Mouse (Mus musculus): ENCODE measurements at regions not wholly inside any gene's neighbourhood (a gene's known extent, or its start where the extent isn't known, plus 50 kb on each side); places are given as distances from the start of the nearest gene placed in this dataset.
A peak's percentile ranks its signal among the peaks of the same experiment; 100 is the strongest.

DNA sequence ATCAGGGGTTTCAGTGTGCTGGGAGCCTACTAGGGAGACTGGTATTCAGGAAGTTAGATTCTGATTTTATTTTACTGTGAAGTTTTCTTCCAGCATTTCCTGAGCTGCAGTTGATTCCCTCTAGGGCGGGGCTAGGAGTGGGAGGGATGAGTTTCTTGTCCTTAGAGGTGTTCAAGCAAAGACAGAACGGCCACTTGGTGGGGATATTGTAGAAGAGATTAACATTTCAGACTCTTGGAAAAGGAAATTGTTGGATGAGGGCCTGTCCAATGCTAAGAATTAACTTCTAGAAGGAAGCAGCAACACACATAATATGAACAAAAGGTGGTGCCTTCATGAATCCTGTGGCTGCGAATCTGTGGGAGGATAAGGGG lies 230.1 kb upstream of the Chd6 start:
- H3K9ac ChIP-seq (replicated peaks; ENCODE audit: low read length) = no peak overlapping the region
- no peaks in the 10 kb centered on the region for H3K4me1 ChIP-seq (ENCODE audit: control insufficient read depth, insufficient read depth, low read length)
- H3K27ac ChIP-seq (replicated peaks; ENCODE audit: low read depth, low read length) = no peak overlapping the region; the same call in 1 of the 2 replicates
- no peaks in the 10 kb centered on the region for H3K9me3 ChIP-seq (replicated peaks; ENCODE audit: control insufficient read depth, low read length)
- ATAC-seq (replicated peaks; ENCODE audit: insufficient number of reproducible peaks, low FRiP score, low TSS enrichment, low read depth) = no peak
- no peak overlapping the region for H3K4me3 ChIP-seq (ENCODE audit: low read depth, low read length)
- H3K4me2 ChIP-seq (ENCODE audit: low read depth, low read length) = no peak overlapping the region
- no peaks in the 10 kb centered on the region for H3K36me3 ChIP-seq (replicated peaks; ENCODE audit: control insufficient read depth, insufficient read depth, low read depth, low read length)
- peak; percentile 54 for DNase-seq (ENCODE audit: low spot score)
- H3K27me3 ChIP-seq (ENCODE audit: control insufficient read depth, insufficient read depth, low read length) = no peaks in the 10 kb centered on the region
- 7% methylated on average over 3 of the region's 3 CpGs for WGBS

DNA sequence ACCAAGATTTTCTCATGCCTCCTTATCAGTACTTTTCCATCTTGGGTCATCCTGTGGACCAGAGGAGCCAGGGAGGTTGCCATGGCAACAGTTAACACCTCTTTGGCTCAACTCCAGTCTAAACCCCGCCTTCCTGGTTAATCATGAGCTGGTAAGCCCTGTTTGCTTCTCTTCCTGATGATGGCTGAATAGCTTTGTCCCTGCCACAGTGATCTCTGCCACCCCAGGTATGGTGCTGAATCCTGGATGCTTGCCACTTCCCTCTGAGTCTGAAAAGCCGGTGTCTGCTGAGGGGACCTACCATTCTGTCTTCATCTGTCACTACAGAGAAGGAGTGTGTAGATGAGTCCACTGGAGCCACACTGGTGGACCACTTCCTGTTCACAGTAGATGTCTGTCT lies 223.8 kb upstream of the Chd6 start:
- no peak overlapping the region for H3K9ac ChIP-seq (replicated peaks; ENCODE audit: low read length)
- no peak overlapping the region for H3K4me2 ChIP-seq (ENCODE audit: low read depth, low read length)
- peak; percentile 47 for DNase-seq (ENCODE audit: low spot score)
- no peak overlapping the region for H3K4me3 ChIP-seq (ENCODE audit: low read depth, low read length)
- H3K27ac ChIP-seq (replicated peaks; ENCODE audit: low read depth, low read length) = no peak overlapping the region
- no peaks in the 10 kb centered on the region for H3K9me3 ChIP-seq (replicated peaks; ENCODE audit: control insufficient read depth, low read length)
- ATAC-seq (replicated peaks; ENCODE audit: insufficient number of reproducible peaks, low FRiP score, low TSS enrichment, low read depth) = no peak
- H3K4me1 ChIP-seq (ENCODE audit: control insufficient read depth, insufficient read depth, low read length) = no peaks in the 10 kb centered on the region
- H3K36me3 ChIP-seq (replicated peaks; ENCODE audit: control insufficient read depth, insufficient read depth, low read depth, low read length) = no peaks in the 10 kb centered on the region
- 46% methylated on average over 2 of the region's 2 CpGs for WGBS
- no peaks in the 10 kb centered on the region for H3K27me3 ChIP-seq (ENCODE audit: control insufficient read depth, insufficient read depth, low read length)

DNA sequence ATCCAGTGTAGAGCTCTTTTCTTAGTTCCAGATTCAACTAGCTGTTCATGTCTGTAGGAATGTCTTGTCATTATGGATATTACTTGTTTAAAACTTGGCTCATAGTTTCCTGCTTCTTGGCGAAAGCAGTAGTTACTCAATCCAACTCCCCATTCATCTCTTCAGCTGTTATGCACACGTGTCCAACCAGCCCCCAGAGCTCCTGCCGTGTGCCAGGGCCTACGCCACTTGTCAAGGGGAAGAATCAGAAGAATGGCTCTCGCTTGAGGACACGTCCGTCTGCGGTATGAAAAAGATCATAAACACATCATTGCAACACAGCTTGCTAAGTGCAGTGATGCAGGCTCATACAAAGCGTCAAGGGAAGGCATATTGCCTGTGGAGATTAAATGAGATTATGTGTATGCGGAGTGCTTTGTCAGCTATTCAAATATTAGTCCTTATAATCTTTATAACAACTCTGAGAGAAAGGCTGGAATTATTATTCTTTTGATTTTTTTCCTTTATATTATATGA lies 223.0 kb upstream of the Chd6 start:
- no peak overlapping the region for H3K9ac ChIP-seq (replicated peaks; ENCODE audit: low read length)
- H3K9me3 ChIP-seq (replicated peaks; ENCODE audit: control insufficient read depth, low read length) = no peaks in the 10 kb centered on the region
- DNase-seq (ENCODE audit: low spot score) (no peak), ATAC-seq (replicated peaks; ENCODE audit: insufficient number of reproducible peaks, low FRiP score, low TSS enrichment, low read depth) (no peak)
- H3K27ac ChIP-seq (replicated peaks; ENCODE audit: low read depth, low read length) = no peak overlapping the region
- WGBS = 87% methylated on average over 10 of the region's 10 CpGs
- H3K27me3 ChIP-seq (ENCODE audit: control insufficient read depth, insufficient read depth, low read length) = no peaks in the 10 kb centered on the region
- H3K4me1 ChIP-seq (ENCODE audit: control insufficient read depth, insufficient read depth, low read length) = no peaks in the 10 kb centered on the region
- no peaks in the 10 kb centered on the region for H3K36me3 ChIP-seq (replicated peaks; ENCODE audit: control insufficient read depth, insufficient read depth, low read depth, low read length)
- no peak overlapping the region for H3K4me3 ChIP-seq (ENCODE audit: low read depth, low read length)
- H3K4me2 ChIP-seq (ENCODE audit: low read depth, low read length) = no peak overlapping the region

DNA sequence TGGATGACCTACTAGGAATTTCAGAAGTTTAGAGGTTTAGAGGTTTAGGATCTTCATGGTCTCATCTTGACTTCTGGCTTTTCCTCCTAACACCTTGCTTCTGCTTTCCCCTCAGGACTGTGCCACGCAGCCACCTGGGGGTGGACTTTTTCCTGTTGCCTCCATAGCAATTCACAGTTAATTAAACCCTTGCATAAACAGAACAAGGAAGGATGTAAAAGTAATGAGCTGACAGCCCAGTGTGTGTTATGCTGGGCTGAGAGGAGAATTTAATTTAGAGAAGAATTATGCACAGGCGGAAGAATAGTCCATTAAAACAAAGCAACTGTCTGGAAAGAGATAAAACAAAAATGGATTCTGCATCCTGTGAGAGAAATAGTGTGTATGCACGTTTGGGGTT lies 193.9 kb upstream of the Chd6 start:
- ATAC-seq (replicated peaks; ENCODE audit: insufficient number of reproducible peaks, low FRiP score, low TSS enrichment, low read depth) = no peak
- Histone ChIP-seq H3K9ac (replicated peaks; ENCODE audit: low read length) (no peak overlapping the region), H3K4me3 (ENCODE audit: low read depth, low read length) (no peak overlapping the region), H3K4me1 (ENCODE audit: control insufficient read depth, insufficient read depth, low read length) (no peaks in the 10 kb centered on the region), H3K4me2 (ENCODE audit: low read depth, low read length) (no peak overlapping the region), H3K9me3 (replicated peaks; ENCODE audit: control insufficient read depth, low read length) (no peaks in the 10 kb centered on the region), H3K27ac (replicated peaks; ENCODE audit: low read depth, low read length) (no peak overlapping the region), H3K36me3 (replicated peaks; ENCODE audit: control insufficient read depth, insufficient read depth, low read depth, low read length) (no peaks in the 10 kb centered on the region), H3K27me3 (ENCODE audit: control insufficient read depth, insufficient read depth, low read length) (no peaks in the 10 kb centered on the region)
- DNase-seq (ENCODE audit: low spot score) = no peak
- 77% methylated on average over 3 of the region's 3 CpGs for WGBS

DNA sequence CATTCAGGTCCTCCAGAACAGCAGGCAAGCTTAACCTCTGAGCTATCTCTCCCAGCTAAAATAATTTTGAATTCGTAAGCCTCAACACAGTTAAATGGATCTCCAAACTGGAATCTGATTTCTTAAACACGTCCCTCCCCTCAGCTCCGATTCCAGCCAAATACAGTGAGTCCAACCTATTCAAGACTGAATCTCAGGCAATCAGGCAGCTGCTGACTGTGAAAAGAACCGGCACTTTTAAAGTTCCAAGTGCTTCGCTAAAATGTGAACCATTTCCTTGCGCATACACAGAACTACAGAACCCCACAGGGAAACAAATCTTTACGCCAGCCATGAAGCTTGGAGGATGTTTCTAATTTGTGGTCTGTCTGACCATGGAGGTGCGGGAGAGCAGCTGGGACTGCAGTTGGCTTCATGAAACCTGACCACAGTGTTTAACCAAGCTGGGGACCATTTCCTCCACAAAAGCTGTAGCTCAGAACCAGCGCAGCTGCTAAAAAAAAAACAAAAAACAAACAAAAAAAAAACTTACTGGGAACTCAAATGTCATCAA lies 160.1 kb upstream of the Chd6 start:
- H3K27me3 ChIP-seq (ENCODE audit: control insufficient read depth, insufficient read depth, low read length) = no peaks in the 10 kb centered on the region
- H3K4me1 ChIP-seq (ENCODE audit: control insufficient read depth, insufficient read depth, low read length) = no peaks in the 10 kb centered on the region
- H3K4me2 ChIP-seq (ENCODE audit: low read depth, low read length) = no peak overlapping the region
- H3K9me3 ChIP-seq (replicated peaks; ENCODE audit: control insufficient read depth, low read length) = no peaks in the 10 kb centered on the region
- 0 out of 2 replicates have a peak, but pooled peaks have one; percentile 25 for ATAC-seq (replicated peaks; ENCODE audit: insufficient number of reproducible peaks, low FRiP score, low TSS enrichment, low read depth)
- 33% methylated on average over 9 of the region's 9 CpGs for WGBS
- DNase-seq (ENCODE audit: low spot score) = peak; percentile 64
- H3K36me3 ChIP-seq (replicated peaks; ENCODE audit: control insufficient read depth, insufficient read depth, low read depth, low read length) = no peaks in the 10 kb centered on the region
- no peak overlapping the region for H3K27ac ChIP-seq (replicated peaks; ENCODE audit: low read depth, low read length)
- no peak overlapping the region for H3K9ac ChIP-seq (replicated peaks; ENCODE audit: low read length)
- H3K4me3 ChIP-seq (ENCODE audit: low read depth, low read length) = no peak overlapping the region

DNA sequence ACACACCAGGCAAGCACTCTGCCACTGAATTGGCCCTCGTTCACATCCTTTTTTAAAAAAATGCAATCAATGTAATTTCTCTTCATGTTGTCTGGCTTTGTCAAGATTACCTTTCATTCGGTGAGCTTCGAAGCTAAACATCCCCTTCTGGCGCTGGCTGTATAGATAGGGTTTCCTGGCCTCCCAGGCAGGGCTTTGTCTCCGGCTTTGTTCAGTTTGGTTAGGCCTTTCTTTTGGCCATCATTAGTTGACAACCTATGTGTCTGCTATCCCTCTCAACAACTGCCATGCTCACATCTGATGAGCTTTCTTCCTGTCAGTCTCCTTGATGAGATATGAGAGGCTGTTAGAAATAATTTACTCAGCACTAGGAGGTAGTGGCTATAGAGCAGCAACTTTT lies 157.6 kb upstream of the Chd6 start:
- H3K27ac ChIP-seq (replicated peaks; ENCODE audit: low read depth, low read length) = no peak overlapping the region
- no peak for ATAC-seq (replicated peaks; ENCODE audit: insufficient number of reproducible peaks, low FRiP score, low TSS enrichment, low read depth)

DNA sequence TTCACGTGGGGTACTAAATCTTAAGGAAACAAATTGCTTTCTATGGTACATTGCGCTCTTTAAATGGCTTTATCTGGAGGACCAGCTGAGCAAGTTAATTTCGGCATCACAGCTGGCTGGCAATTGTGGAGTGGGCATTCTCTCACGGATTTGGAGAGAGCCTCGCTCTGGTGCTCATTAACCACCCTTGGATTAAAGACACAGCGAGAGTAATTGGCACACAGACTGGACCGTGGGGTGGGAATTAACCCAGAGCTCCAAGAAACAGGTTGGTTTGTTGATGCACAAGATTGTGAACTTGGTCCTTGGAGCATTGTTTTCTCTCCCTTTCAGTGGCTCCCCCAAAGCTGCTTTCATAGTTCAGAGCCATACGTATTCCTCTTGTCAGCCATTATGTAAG lies 156.3 kb upstream of the Chd6 start:
- no peaks in the 10 kb centered on the region for H3K36me3 ChIP-seq (replicated peaks; ENCODE audit: control insufficient read depth, insufficient read depth, low read depth, low read length)
- no peaks in the 10 kb centered on the region for H3K27me3 ChIP-seq (ENCODE audit: control insufficient read depth, insufficient read depth, low read length)
- no peaks in the 10 kb centered on the region for H3K4me1 ChIP-seq (ENCODE audit: control insufficient read depth, insufficient read depth, low read length)
- WGBS = 65% methylated on average over 8 of the region's 8 CpGs
- no peak overlapping the region for H3K4me2 ChIP-seq (ENCODE audit: low read depth, low read length)
- ATAC-seq (replicated peaks; ENCODE audit: insufficient number of reproducible peaks, low FRiP score, low TSS enrichment, low read depth) = 0 out of 2 replicates have a peak, but pooled peaks have one; percentile 29
- H3K9ac ChIP-seq (replicated peaks; ENCODE audit: low read length) = no peak overlapping the region
- H3K4me3 ChIP-seq (ENCODE audit: low read depth, low read length) = no peak overlapping the region
- H3K9me3 ChIP-seq (replicated peaks; ENCODE audit: control insufficient read depth, low read length) = no peaks in the 10 kb centered on the region
- peak; percentile 9 for DNase-seq (ENCODE audit: low spot score)
- H3K27ac ChIP-seq (replicated peaks; ENCODE audit: low read depth, low read length) = no peak overlapping the region

More for the DNA sequence above, 157.6 kb upstream of the Chd6 start:
- Histone ChIP-seq H3K27me3 (ENCODE audit: control insufficient read depth, insufficient read depth, low read length) (no peaks in the 10 kb centered on the region), H3K4me3 (ENCODE audit: low read depth, low read length) (no peak overlapping the region), H3K9me3 (replicated peaks; ENCODE audit: control insufficient read depth, low read length) (no peaks in the 10 kb centered on the region), H3K4me2 (ENCODE audit: low read depth, low read length) (no peak overlapping the region), H3K36me3 (replicated peaks; ENCODE audit: control insufficient read depth, insufficient read depth, low read depth, low read length) (no peaks in the 10 kb centered on the region), H3K9ac (replicated peaks; ENCODE audit: low read length) (no peak overlapping the region), H3K4me1 (ENCODE audit: control insufficient read depth, insufficient read depth, low read length) (no peaks in the 10 kb centered on the region)
- peak; percentile 12 for DNase-seq (ENCODE audit: low spot score)
- 36% methylated on average over 5 of the region's 5 CpGs for WGBS

DNA sequence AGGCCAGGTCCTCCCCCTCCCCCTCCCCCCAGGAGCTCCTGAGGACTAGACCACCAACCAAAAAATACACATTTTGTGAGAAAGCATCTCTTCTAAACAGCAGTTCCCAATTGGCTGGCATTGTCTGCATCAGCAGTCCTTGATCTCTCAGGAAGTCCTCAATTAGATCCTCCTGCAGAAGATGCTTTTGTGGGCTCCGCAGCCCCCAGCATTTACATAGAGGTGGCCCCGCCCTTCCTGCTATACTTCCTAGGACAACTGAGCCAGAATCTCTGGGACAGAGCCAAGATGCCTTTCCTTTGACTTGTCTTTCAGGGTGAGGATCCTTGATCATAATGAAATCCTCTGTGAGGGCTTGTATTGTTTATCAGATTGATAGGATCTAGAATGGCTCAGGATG lies 143.9 kb upstream of the Chd6 start:
- no peak overlapping the region for H3K4me3 ChIP-seq (ENCODE audit: low read depth, low read length)
- WGBS = 88% methylated on average over 2 of the region's 2 CpGs
- no peaks in the 10 kb centered on the region for H3K4me1 ChIP-seq (ENCODE audit: control insufficient read depth, insufficient read depth, low read length)
- H3K36me3 ChIP-seq (replicated peaks; ENCODE audit: control insufficient read depth, insufficient read depth, low read depth, low read length) = no peaks in the 10 kb centered on the region
- H3K27ac ChIP-seq (replicated peaks; ENCODE audit: low read depth, low read length) = no peak overlapping the region
- no peak overlapping the region for H3K9ac ChIP-seq (replicated peaks; ENCODE audit: low read length)
- ATAC-seq (replicated peaks; ENCODE audit: insufficient number of reproducible peaks, low FRiP score, low TSS enrichment, low read depth) (no peak), DNase-seq (ENCODE audit: low spot score) (no peak)
- H3K4me2 ChIP-seq (ENCODE audit: low read depth, low read length) = no peak overlapping the region
- no peaks in the 10 kb centered on the region for H3K9me3 ChIP-seq (replicated peaks; ENCODE audit: control insufficient read depth, low read length)
- no peaks in the 10 kb centered on the region for H3K27me3 ChIP-seq (ENCODE audit: control insufficient read depth, insufficient read depth, low read length)
